Mouse (Mus musculus): ENCODE results near the gene Mmp7.

- no peak for TF ChIP-seq CTCF (IDR thresholded peaks at IDR 0.05)
- TF ChIP-seq EP300 (IDR thresholded peaks at IDR 0.05), result no peak
Measured at GRCm38 (mm10) chr9:7742696-7743095, 50.8 kb downstream of the Mmp7 start.

Measured in lung, postnatal 0 days (tissue).